Mouse (Mus musculus) naive thymus-derived CD4-positive, alpha-beta T cell, adult 5 months (primary cell): ENCODE data around the gene Slc25a45. TPM values are rescaled to one million over a fixed set of nuclear protein-coding genes. Genes with fewer than 3 reads are reported as not detected.

Experiments used
- polyA plus RNA-seq: library from polyadenylated mRNA; unstranded; fragments of 100-300 nt; shearing (Covaris generic); gene quantifications from one replicate; pipeline ENCODE4 v1.2.1, GENCODE M21; 2017

Slc25a45 gene
- polyA plus RNA-seq = 15.7 TPM

DNA sequence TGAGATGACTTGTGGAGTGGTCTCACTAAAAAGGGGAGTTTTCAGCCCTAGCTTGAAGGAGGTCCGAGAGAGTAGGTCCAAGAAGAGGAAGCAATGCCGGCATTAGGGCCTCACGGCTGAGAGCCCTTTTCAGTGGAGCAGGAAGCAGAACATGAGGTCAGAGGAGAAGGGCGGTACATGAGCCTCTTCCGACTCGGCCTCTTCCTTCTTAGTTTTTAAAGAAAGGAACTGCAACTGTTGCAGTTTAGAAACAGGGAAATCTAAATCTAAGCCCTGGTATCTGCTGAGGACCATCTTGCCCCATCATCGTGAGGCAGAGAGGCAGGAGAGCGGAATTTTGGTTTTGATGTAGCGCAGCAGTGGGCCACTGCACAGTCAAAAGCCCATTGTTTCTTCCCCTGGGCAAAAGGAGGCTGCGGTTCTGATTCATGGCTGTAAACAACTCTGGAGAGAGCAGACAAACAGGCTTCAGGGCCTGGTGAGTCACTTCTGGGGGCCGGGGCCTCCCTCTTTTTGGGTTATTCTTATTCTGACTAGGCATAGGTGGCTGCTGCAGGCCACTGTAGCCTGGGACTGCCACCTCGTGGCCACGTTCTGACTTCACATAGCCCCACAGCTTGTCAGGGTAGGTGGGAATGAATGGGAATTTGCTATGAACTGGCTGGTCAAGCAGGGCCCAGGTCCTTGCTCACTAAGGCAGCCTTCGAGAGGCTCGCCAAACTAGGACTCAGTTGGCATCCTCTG, at the start of gene Slc25a45:
TSS of gene Slc25a45 (plus strand) at position 191 of the 744 bp plus-strand sequence.

DNA sequence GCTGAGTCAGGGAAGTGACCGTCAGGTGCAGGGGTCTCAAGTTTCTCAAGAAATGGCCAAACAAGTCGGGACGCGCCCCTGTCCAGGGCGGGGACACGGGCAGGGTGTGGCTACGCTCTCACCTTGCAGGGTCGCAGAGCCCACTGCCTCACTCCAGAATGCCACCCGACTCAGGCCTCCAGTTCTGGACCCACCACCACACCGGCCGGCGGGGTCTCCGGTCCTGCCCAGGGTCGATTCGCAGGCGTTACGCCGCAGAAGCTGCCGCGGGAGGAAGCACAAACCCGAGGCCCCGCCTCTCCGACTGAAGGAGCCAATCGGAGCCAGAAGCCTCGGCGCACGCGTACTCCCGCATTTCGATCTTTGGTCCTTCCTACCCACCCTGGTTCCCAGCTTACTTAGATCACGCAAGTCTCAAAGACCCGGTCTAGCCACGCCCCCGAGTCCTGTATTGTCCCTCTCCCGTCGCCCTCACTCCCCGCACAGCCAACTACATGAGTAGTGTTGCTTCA, 2.6 kb upstream of the Slc25a45 start, which contains the start of gene Frmd8:
TSS of gene Frmd8 (minus strand) at position 306 of the 512 bp plus-strand sequence.

DNA sequence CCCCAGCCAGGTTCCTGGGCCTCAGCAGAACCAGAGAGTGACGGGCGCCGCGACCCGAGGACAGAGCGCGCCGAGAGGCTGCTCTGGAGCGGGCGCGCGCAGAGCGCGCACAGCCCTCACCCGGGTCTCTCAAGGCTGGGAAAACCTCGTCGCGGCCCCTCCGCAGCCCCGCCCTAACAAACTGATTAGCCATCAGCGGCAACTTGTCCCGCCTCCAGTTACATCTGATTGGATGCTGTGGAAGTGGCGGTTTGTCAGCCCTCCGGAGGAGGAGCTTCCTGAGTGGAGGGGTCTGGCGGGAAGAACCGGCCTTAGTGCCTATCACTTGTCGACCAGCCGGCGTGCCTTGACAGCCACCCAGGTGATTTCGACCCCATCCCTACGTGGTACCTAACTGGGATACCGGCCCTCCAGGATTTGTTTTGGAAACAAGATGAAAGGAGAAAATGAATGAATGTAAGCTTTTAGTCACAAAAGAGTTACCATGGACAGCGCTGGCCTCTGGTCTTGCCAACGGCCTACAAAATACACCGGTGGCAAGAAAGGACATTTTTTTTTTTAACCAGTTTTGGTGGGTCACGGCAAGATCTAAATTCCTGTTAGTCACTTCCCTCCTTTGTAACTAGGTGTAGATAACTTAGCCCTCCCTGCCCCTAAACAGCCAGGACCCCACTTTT, 16.5 kb downstream of the Slc25a45 start, which contains the start of gene Tigd3:
TSS of gene Tigd3 (minus strand) at position 148 of the 677 bp plus-strand sequence.

DNA sequence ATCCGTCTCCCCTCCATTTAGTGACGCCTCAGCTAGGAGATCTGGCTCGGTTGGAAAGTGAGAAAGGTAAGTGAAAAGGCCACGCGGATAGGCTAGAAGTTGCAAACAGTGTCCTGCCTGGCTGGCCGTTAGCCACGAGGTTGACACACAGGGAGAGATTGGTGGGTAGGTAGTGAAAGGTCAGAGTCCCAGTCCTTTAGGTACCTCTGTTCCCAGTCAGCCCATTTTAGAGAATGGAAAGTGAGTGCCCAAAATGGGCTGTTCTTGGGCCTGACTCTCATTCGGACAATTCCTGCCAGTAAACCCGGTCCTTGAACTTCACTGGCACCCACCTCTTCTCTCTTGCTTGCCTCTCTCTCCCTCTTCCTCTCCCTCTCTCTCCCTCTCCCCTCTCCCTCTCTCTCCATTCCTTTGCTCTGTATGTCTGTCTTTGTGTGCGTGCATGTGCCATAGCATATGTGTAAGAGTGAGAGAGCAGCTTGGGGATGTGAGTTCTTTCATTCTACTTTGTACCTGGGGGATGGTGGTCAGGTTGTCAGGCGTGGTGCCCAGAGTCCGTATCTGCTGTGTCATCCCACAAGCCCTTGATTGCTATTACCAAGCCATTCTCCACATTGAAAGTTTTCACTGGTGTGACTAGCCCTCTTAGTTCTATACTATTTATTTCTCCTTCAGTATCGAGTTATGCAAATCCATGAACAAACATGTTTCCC, 35.6 kb downstream of the Slc25a45 start, which contains the start of gene Dpf2:
TSS of gene Dpf2 (minus strand) at position 4 of the 713 bp plus-strand sequence.

DNA sequence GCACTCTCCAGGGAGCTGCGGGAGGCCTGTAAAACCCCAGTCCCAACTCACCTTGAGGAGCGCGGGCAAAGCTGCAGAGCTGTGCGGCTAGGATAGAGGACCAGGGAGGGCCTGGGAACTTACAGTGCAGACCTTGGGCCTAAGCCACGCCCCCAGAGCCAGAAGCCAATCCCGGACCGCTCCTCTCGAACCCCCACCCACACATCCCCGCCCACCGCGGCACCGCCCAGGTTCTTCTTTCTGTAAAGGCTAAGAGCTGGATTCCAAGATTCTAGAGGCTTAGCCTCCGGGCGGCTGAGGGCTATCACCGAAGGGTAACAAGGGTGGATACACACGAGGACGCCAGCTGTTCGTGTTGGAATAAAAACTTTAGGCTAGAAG, 47.1 kb downstream of the Slc25a45 start, which contains the start of gene Cdc42ep2:
TSS of gene Cdc42ep2 (minus strand) at position 104 of the 381 bp plus-strand sequence.

Other genes with a start within 250 kb of the Slc25a45 start
- 221 TPM for gene Rela, start 240.3 kb upstream of the Slc25a45 start, polyA plus RNA-seq
- gene Sipa1, start 214.1 kb upstream of the Slc25a45 start, polyA plus RNA-seq = 178 TPM
- 53.1 TPM for gene Map3k11, start 189.1 kb upstream of the Slc25a45 start, polyA plus RNA-seq
- 58.4 TPM for gene Pcnx3, start 188.9 kb upstream of the Slc25a45 start, polyA plus RNA-seq
- 0.46 TPM for gene Kcnk7, start 173.4 kb upstream of the Slc25a45 start, polyA plus RNA-seq
- gene Ehbp1l1, start 151.5 kb upstream of the Slc25a45 start, polyA plus RNA-seq = 20.2 TPM
- gene Fam89b, start 148.2 kb upstream of the Slc25a45 start, polyA plus RNA-seq = 57.4 TPM
- not detected for gene Ltbp3, start 136.9 kb upstream of the Slc25a45 start, polyA plus RNA-seq
- gene Scyl1, start 106.4 kb upstream of the Slc25a45 start, polyA plus RNA-seq = 65.2 TPM
- 168 TPM for gene Frmd8, start 2.5 kb upstream of the Slc25a45 start, polyA plus RNA-seq
- 0.55 TPM for gene Tigd3, start 16.3 kb downstream of the Slc25a45 start, polyA plus RNA-seq
- 128 TPM for gene Dpf2, start 35.2 kb downstream of the Slc25a45 start, polyA plus RNA-seq
- 0.14 TPM for gene Cdc42ep2, start 47.0 kb downstream of the Slc25a45 start, polyA plus RNA-seq
- gene Pola2, start 86.4 kb downstream of the Slc25a45 start, polyA plus RNA-seq = 51.0 TPM
- not detected for gene Slc22a20, start 108.3 kb downstream of the Slc25a45 start, polyA plus RNA-seq
- 53.1 TPM for gene Capn1, start 138.1 kb downstream of the Slc25a45 start, polyA plus RNA-seq
- gene Syvn1, start 168.8 kb downstream of the Slc25a45 start, polyA plus RNA-seq = 69.3 TPM
- gene Mrpl49, start 180.0 kb downstream of the Slc25a45 start, polyA plus RNA-seq = 37.0 TPM
- 1,034 TPM for gene Fau, start 180.0 kb downstream of the Slc25a45 start, polyA plus RNA-seq
- 20.1 TPM for gene Znhit2, start 183.4 kb downstream of the Slc25a45 start, polyA plus RNA-seq
- 15.6 TPM for gene Tm7sf2, start 190.6 kb downstream of the Slc25a45 start, polyA plus RNA-seq
- gene Vps51, start 199.4 kb downstream of the Slc25a45 start, polyA plus RNA-seq = 109 TPM
- not detected for gene Tmem262, start 202.2 kb downstream of the Slc25a45 start, polyA plus RNA-seq
- gene Gm28374, start 204.4 kb downstream of the Slc25a45 start, polyA plus RNA-seq = 0.80 TPM
- gene Zfpl1, start 207.1 kb downstream of the Slc25a45 start, polyA plus RNA-seq = 27.6 TPM
- gene Cdca5, start 207.2 kb downstream of the Slc25a45 start, polyA plus RNA-seq = 0.58 TPM
- not detected for gene AC131692.1, start 216.6 kb downstream of the Slc25a45 start, polyA plus RNA-seq
- not detected for gene Naaladl1, start 228.0 kb downstream of the Slc25a45 start, polyA plus RNA-seq
- gene Sac3d1, start 240.8 kb downstream of the Slc25a45 start, polyA plus RNA-seq = 13.0 TPM